Mouse (Mus musculus) olfactory bulb, adult 2 months (tissue): ENCODE results near the gene Otos.

Experiments
- CTCF ChIP-seq: fragments of 200-500 bp; IDR thresholded peaks from 2 replicates; pipeline ENCODE4 v1.5.1; 2012; ENCODE audit warnings: low read depth, mild to moderate bottlenecking, low read length, moderate library complexity; ENCODE audit not compliant: insufficient read depth
- POLR2A ChIP-seq: fragments of 200-500 bp; IDR thresholded peaks from 2 replicates; pipeline ENCODE4 v1.6.1; 2012; ENCODE audit warnings: mild to moderate bottlenecking, low read depth, low read length, moderate library complexity; ENCODE audit not compliant: insufficient read depth

GRCm38 (mm10) chr1:92646111-92646510 is 2.5 kb downstream of the Otos start:
- TF ChIP-seq CTCF = no peak
- no peak for TF ChIP-seq POLR2A
